Mouse (Mus musculus) layer of hippocampus, adult 8-10 months (tissue): ENCODE measurements around the gene Tspan18. TPM values are rescaled to one million over a fixed set of nuclear protein-coding genes. Genes with fewer than 3 reads are reported as not detected.

Experiments
- DNase-seq, 2 experiments: peaks; one replicate each; pipeline ENCODE4 v3.0.0; 2022; ENCODE audit warnings: low spot score in 2 of 2
- total RNA-seq, 4 experiments: library from RNA; stranded (reverse); gene quantifications; 2 replicates each; pipeline ENCODE4 v1.2.4; 2022

Gene Tspan18
- total RNA-seq, 4 experiments from 2014 or later = 20.9 to 31.4 (median 27.3) TPM

DNA sequence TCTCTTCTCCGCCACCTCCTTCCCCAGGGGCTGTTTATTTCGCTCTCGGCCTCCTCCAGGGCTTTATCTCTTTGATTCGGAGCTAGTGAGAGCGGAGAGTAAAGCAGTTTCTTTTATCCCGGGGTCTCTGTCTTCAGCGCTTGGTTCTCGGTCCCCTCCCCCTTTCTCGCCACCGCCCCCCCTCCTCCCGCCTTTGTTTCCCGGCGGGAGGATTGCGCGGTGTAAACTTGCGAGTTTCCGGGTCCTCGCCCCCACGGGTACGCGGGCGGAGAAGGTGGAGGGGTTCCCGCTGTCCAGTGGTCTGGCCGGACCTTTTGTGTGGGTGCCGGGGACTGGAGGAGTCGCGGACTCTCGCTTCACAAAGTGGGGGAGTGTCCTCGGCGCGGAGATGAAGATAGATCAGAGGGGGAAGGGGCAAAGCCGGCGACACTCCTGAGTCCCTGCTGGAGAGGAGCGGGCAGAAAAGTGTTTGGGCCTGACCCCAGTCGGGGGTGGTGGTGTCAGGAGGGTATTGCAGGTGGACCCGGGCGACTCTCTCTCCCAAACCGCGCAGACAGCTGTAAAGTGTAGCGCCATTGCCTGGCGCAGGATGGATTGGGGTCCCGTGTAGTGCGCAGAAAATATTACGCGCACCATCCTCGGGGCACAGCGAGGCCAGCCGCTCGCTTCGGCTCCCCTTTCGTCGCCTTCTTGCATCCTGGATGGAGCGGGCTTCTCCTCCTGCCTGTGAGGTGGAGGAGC is 146.1 kb downstream of the Tspan18 start:
- DNase-seq = no peak

DNA sequence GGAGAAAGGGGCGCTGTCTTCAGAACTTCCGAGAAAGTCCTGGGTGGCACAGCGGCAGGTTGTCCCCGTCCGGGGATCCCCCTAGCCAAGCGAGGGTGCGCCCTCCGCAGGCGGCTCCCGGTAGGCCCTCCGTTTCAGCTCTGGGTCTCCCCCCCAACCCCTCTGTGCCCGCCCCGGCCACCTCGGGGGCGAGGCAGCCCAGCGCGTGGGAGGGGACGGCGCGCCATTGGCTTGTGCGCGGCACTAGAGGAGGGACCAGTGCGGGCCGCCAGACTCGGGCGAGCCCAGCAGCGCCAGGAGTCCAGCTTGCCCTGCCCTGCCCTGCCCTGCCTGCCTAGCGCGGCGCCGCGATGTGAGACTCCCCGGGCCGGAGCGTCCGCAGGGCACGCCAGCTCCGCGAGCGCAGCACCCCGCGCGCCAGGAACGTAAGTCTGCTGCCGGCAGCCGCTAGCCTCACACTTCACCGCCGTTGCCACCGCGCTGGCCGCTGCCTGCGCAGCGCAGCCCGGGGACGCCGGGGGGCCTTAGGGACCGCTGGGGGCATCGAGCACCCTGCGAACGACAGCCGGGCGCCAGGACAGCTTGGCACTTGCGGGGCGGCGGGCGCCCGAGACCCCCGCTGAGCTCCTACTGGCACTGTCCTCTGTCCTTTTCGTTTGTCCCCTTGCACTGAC is 146.8 kb downstream of the Tspan18 start, which contains the start of gene Trp53i11:
Gene Trp53i11, plus strand, starts transcription at position 226 of the 674 bp plus-strand sequence.
- peak in 1 of 2 experiments; percentile 59 for DNase-seq

DNA sequence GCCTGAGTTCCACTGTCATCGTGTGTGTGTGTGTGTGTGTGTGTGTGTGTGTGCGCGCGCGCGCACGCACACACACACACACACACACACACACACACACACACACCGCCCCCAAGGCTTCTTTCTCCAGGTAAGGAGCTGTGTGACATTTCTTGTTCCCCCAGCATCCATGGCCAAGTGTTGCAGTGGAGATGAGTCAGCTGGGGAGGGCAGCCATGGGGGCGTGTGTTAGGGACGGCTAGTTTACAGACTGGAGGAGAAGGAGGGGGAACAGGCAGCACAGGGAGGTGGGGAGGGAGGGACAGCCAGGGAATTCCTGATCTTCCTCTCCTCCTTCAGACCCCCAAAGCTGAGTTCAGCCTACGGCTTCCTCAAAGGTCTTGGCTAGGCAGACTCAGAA is 151.4 kb downstream of the Tspan18 start:
- no peak for DNase-seq

DNA sequence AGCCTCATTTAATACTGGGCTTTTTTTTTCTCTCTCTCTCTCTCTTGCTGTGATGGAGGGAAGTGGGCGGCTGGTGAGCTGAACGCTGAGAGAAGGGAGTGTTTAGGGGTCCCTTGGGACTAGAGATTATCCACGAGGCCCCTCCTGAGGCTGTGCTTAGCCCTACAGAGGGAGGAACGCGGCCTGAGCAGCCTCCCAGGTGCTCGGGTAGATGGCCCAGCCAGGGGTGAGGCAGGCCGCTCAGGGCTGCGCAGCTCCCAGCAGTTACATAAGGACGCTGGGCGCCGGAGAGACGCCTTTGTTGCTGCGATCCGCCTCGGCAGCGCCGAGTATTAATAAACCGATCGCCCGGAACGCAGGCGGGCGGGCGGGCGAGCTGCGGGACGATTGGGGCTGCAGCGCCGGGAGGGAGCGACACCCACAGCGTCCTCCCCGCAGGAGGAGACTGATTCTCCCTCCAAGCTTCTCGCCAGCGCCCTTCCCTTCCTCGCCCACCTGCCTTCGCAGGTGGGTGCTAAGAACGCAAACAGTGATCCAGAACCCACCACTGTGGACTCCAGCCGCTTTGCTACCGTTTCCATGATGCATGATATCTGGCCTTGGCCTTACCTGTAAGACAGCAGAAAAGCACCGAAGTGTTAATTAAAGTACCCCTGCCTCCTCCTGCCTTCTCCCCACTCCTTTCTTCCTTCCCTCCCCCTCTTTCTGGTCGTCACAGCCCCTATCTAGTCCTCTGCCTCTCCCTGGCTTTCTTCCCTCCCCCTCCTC is 154.0 kb downstream of the Tspan18 start:
- DNase-seq = peak; percentile 51 to 77

DNA sequence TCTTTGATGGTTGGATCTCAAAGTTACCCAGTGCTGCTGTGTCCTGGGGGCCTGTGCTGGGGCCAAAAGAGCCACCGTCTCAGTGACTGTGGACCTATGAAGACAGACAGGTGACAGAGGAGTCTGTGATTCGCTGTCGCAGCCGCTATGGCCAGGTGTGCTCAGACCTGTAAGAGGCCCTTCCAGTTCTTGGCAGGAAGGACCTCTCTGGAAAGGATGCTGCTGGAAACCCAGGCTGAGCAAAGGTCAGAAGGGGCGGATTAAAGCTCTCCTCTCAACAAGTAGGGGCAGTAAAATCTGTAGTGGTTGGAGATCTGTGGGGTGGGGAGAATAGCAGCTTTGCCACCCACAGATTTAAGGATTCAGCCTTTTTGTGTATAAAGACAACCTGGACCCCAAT is 154.7 kb downstream of the Tspan18 start:
- no peak for DNase-seq

DNA sequence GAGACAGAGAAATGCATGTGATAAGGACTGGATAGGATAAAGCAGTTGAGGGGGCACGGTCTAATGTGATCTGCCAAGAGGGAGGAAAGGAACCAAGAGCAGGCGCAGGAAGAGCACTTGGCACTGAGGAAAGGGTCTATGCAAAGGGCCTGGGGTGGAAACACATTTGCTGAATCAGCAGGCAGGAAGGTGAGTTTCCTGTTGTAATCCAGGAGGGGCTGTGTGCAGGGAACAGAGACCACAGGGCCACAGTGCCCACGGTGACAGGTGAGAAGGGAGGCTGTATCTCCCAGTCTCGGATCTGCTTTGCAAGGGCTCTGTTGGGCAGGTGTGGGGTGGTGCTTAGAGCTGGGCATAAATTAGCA is 156.0 kb downstream of the Tspan18 start:
- no peak for DNase-seq

DNA sequence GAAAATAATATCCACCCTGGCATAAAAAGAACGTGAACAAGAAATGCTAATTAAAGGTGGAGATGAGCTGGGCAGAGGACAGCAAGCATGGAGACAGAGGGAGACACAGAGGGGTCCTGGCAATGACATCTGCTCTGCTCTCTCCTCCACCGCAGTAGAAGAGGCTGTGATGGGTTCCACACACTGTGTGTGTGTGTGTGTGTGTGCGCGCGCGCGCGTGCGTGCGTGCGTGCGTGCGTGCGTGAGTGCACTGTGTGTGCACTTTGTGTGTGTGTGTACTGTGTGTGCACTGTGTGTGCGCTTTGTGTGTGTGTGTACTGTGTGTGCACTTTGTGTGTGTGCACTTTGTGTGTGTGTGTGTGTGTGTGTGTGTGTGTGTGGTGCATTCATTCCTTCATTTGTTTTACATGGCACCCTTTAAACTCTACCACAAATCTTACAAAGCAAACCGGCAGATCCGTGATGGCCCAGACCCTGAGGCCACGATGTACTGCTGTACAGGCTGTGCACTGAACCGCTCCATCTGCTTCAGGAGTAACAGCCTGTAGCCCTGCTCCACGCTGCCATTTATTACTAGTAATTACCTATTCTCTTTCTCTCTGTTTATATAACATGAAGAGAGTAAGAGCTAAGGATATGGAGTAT is 156.5 kb downstream of the Tspan18 start:
- DNase-seq = no peak

DNA sequence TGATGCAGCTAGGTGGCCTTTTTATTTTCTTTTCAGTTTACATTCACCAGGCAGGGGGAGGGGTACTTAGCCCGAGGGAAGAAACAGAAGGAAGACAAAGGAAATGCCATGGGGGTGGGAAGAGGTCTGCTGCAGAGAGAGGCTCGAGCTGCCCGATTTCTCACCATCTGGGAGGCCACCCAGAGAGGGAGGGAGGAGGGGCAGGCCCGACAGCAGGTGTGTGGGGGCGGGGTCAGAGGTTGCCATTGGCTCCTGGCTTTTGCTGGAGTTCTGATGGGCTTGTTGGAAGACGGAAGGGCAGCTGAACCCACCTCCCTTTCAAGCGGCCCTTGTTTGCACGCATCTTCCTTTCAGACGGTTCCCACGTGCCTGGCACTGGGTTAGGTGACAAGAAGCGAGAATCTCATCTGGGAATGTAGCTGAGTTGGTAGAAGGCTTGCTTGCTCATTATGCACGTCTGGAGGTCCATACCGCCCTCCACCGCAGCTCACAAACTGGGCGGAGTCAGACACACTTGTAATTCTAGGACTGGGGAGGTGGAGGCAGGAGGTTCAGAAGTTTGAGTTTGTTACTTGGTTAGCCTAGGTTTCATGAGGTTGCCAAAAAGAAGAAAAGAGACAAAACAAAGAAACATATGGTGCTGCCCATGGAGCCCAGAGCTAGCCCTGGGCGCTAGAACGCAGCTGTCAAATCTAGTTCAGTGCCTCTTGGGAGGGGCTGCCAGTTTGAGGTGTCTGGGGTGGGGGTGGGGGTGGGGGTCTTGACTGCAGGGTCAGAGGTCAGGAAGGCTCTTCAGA is 157.2 kb downstream of the Tspan18 start:
- no peak for DNase-seq

DNA sequence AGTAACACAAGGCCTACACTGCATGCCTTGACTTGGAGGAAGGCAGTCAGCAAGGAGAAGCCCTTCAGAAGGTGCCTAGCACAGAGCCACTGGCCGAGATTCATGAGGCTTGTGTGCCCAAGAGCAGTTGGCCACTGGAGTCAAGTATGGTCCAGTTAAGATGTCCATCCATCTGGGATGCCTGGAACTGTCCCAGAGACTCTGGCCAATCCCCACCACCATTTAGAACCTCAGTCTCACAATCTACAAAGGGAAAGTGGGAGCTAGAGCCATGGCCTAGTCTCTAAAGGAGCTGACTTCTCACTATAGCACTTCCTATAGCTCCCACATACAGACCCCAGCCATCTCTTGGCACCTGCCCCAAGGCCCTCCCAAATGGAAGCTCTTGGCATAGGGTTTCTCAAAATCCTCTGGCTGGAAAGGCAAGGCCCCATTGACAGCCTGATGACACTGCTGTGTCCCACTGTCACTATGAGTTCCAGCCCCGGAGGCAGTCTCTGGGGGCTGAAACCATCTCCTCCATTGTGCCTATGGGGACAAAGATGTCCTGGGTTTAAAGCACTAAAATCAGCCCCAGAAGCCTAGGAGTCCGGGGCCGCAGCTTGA is 158.0 kb downstream of the Tspan18 start:
- no peak for DNase-seq

DNA sequence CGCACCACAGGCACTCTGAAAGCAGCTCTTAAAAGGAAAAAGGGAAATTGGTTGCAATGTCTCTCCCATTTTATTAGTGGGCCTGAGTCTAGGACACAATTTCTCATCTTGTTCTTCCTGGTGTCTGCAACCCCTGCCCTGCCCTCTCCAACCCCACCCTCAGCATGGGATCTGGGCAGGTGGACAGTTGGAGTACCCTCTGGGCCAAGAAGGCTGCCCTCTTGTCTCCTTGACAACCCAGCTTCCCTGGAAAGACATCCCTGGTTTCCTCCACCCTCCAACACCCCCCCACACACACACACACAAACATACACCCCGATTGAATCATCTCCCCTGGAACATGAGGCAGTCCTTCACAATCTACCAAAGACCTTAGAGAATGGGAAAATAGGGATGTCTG is 158.6 kb downstream of the Tspan18 start:
- DNase-seq = no peak

DNA sequence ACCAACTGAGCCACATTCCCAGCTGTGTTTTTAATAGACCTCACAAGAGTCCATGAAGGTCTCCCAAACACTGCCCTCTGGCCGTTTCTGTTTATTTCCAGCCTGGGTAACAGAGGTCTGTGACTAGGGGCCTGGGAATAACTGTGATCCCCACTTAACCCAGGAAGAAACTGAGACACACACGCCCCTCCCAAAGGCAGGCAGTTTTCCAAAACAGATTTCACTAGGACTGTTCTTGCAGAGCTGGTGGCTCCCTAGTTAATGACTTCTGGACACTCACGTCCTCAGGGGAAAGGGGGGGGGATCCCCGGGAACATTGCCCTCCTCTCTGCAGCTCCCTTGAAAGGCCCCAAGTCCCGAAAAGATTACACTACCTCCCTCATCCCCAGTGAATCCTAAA is 159.0 kb downstream of the Tspan18 start:
- DNase-seq = no peak

DNA sequence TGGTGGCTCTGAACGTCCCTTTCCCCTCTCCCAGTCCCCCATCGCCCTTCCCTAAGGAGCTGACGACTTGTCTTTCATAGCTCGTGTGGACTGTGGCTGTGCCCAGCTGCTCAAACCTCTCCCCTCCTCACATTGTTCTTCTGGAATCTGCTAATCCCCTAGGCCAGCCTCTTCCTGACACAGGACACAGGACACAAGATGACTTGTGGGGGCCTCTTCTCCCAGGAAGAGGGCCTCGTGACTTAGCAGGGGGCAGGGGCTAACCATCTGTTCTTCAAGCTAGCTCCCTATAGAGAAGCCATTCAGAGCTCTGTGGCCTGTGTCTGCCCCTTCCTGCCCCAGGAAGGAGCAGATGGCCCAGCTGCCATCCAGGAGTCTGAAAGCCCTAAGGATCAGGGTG is 160.1 kb downstream of the Tspan18 start:
- no peak for DNase-seq

DNA sequence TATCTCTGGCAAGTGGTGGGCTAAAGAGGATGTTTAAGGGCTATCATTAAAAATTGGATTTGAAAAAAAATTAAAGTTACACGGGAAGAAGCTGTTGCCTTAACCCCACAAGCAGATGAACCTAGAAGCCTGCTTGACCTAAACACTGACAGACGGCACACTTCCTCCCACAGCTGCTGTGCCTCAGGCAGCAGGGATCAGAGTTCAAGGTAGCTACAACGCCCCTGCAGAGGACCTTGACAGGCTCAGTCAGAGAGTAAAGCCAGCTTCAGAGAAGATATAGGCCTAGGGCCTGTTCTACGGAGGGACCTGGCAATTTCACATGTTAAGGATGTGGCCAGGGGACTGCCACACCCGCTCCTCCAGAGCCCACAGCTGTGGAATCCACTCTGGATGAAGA is 161.8 kb downstream of the Tspan18 start:
- no peak for DNase-seq

DNA sequence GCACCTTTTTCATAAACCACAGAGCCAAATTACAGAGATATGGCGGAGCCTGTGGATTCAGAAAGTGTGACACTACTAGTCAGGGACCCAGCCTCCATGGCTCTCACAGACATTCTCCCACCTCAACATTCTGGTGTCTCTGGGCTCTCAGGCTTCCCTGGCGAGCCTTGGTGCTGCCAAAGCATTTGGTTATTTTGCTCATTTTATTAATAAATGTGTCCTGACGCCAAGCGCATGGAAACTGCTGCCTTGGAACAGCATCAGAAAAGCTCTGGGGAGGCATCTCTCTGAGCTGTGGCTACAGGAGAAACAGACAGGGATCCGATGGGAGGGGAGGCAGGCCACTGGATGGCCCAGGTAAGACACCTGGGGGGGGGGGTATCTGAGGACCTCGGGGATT is 162.4 kb downstream of the Tspan18 start:
- peak in 1 of 2 experiments; percentile 48 for DNase-seq

DNA sequence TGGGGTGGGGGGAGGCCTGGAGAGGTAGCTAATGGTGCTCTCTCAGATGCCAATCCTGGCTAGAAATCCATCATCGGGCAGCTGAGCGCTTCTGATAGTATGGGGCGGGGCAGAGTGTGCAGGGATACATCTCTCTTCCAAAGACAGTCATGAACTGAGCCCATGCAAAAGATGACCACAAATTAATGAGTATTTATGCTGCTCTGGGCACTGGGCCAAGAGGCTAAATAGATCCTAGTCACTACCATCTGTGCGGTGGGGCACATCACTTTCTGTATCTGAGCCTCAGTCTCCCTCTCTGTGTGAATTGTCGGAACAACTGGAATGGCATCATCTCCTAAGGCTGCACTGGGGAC is 163.5 kb downstream of the Tspan18 start:
- DNase-seq = no peak

DNA sequence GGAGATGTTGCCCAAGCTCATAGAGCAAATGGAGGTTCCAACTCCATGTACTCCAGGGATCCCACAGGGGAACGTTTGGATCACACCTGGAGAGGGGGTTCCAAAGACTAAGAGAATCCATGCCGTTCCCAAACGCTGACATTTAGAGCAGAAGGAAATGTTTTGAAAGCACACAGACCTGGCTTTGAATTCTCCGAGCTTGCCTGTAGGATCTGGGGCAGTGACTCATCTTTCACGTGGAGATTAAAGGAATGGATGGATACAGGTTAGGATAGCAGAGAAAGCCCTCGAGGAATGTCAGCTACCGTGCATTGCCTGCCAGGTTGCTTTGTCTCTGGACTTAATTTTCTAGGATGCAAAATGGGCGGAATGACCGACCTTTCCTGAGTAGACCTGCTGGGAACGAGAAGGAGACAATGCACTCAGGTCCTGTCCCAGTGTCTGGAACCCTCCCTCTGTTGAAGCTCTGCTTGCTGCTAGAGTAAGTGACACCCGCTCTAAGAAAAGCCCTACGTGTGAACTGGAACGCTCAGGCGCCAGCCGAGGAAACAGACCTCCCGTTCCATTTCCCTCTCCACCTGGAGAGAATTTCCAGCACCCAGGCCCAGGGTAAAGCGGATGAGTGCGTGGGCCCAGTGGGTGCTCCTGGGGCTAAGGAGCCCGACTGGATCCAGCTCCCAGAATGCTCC is 164.0 kb downstream of the Tspan18 start:
- DNase-seq = no peak

DNA sequence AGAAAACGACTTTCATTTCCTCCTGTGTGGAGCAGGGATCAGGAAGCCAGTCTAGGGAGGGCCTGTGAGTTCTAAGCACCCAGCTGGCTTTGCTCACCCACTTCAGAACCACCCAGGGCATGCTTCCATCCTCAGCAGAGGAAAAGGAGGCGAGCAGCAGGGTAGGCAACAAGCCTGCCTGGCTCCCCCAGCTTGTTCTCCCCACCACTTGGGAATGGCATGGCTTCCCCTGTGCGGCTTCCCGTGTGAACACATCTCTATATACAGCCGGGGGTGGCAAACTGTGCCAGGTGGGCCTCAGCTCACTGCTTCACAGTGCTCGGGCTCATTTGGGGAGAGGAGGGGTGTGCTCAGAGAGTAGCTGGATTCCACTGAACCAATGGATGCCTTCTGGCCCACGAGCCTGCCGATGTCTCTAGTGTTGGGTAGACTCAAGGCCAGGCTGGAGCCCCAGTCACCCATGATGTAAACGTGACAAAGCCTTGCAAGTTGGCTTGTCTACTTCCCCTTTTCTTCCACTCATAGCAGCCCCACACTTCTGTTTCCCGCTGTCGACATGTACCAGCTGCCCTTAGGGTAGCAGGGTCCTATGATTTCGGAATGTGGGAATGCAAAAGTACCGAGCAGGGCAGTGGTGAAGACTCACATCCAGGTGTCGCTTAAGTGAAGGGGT is 167.4 kb downstream of the Tspan18 start:
- peak in 1 of 2 experiments; percentile 38 for DNase-seq

DNA sequence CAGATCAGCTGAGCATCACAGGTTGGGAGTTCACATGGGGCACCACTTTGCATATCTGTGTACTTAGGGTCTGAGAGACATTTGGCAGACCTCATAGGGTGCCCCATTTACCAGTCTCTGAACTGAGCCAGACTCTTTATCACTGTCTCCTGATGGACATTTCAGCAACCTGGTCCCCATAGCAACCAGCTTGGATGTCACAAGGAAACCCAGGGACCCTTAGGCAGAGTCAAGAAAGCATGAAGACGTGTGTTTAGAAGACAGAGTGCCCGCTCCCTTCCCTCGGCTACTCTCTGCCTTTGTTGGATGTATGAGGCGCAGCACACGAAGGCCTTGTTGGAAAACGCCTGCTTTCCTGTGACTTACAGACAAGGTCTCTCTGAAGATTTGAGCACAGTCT is 168.0 kb downstream of the Tspan18 start:
- no peak for DNase-seq

DNA sequence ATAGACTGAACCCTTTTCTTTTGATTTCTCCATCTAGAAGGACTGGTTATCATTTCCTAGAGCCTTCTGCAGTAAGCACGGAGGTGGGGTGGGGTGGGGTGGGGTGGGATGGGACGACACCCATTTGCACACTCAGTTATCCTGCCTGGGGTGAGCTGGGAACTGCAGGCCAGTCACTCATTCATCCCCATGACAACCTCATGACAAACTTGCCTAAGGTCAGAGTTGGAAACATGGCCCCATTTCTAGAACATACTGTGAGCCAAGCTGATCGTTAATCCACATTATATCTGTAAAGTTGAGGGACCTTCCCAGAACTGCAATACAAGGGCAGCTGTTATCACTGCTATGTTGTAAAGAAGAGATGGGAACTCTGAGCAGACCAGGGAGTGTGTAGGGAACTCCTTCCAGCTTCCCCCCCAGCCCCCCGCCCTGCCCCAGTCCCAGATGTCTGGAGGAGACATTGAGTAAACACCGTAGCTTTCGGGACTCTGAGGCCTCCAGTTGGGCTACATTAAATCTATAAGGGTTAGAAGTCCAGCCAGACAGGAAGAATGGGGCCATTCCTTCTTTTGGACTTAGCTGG is 170.5 kb downstream of the Tspan18 start:
- DNase-seq = no peak
